Mouse (Mus musculus) left cerebral cortex, adult 9 months (tissue): ENCODE measurements at regions not wholly inside any gene's neighbourhood (a gene's known extent, or its start where the extent isn't known, plus 50 kb on each side); places are given as distances from the start of the nearest gene placed in this dataset.
"Not testable (repeated sequence)": the region's sequence is repeated elsewhere in the genome, so short reads cannot be mapped to it uniquely, and the experiment has no call there.

ENCODE experiments used
- DNase-seq, 2 experiments: peaks; one replicate each; pipeline ENCODE4 v3.0.0; 2022; ENCODE audit warnings: low spot score in 2 of 2

- no peak for DNase-seq
Observed at GRCm38 (mm10) chr2:149203896-149204295, 186.9 kb upstream of the Gm10750 start.

- no peak for DNase-seq
Observed at GRCm38 (mm10) chr2:149195736-149196135, 178.7 kb upstream of the Gm10750 start.

GRCm38 (mm10) chr2:149158434-149158833 is 141.4 kb upstream of the Gm10750 start:
- peak in 1 of 2 experiments; percentile 1 for DNase-seq

- not testable (repeated sequence) for DNase-seq
Observed at GRCm38 (mm10) chr2:149109551-149109950, 92.5 kb upstream of the Gm10750 start.

GRCm38 (mm10) chr2:149092146-149092545 is 75.1 kb upstream of the Gm10750 start:
- DNase-seq, result no peak
